Mouse (Mus musculus) cerebellum, postnatal 14 days (tissue): Measurements from ENCODE around the gene Hapln2.

Experiments used
- DNase-seq, 2 experiments: peaks; one replicate each; pipeline ENCODE4 v3.0.0; 2021; ENCODE audit warnings: mixed read lengths in 2 of 2

Gene Hapln2

GRCm38 (mm10) chr3:88002291-88002976 is 24.9 kb downstream of the Hapln2 start:
- peak; percentile 52 to 68 for DNase-seq

- DNase-seq = peak in 1 of 2 experiments; percentile 25
These were observed 26.4 kb downstream of the Hapln2 start for GRCm38 (mm10) chr3:88000816-88001595.

GRCm38 (mm10) chr3:88000181-88000580 is 27.2 kb downstream of the Hapln2 start, which contains the start of gene Bcan:
Bcan (minus strand) TSS chr3:88000230.
- DNase-seq = peak; percentile 39 to 59

- DNase-seq = peak in 1 of 2 experiments; percentile 29
These were observed 28.0 kb downstream of the Hapln2 start for GRCm38 (mm10) chr3:87999243-87999895.

- DNase-seq = peak; percentile 36 to 61
These were observed 28.6 kb downstream of the Hapln2 start for GRCm38 (mm10) chr3:87998747-87999146.

- peak; percentile 28 to 43 for DNase-seq
These were observed 30.3 kb downstream of the Hapln2 start for GRCm38 (mm10) chr3:87996971-87997614.

GRCm38 (mm10) chr3:87996401-87996800 is 31.0 kb downstream of the Hapln2 start:
- no peak for DNase-seq

GRCm38 (mm10) chr3:87995331-87995730 is 32.1 kb downstream of the Hapln2 start:
- no peak for DNase-seq

GRCm38 (mm10) chr3:87993436-87993835 is 33.9 kb downstream of the Hapln2 start:
- no peak for DNase-seq

GRCm38 (mm10) chr3:87989935-87990334 is 37.4 kb downstream of the Hapln2 start:
- no peak for DNase-seq

GRCm38 (mm10) chr3:87988068-87988467 is 39.3 kb downstream of the Hapln2 start:
- DNase-seq = peak; percentile 71 to 74

GRCm38 (mm10) chr3:87987633-87988032 is 39.8 kb downstream of the Hapln2 start:
- DNase-seq = peak; percentile 54 to 65

- peak; percentile 96 to 100 for DNase-seq
These were observed 40.5 kb downstream of the Hapln2 start for GRCm38 (mm10) chr3:87986868-87987267.

GRCm38 (mm10) chr3:87985505-87986320 is 41.7 kb downstream of the Hapln2 start:
- peak; percentile 59 to 64 for DNase-seq

- no peak for DNase-seq
These were observed 43.3 kb downstream of the Hapln2 start for GRCm38 (mm10) chr3:87984094-87984493.

- DNase-seq = no peak
These were observed 43.8 kb downstream of the Hapln2 start for GRCm38 (mm10) chr3:87983627-87984026.

- no peak for DNase-seq
These were observed 44.4 kb downstream of the Hapln2 start for GRCm38 (mm10) chr3:87982836-87983601.

GRCm38 (mm10) chr3:87981894-87982835 is 45.2 kb downstream of the Hapln2 start:
- no peak for DNase-seq

GRCm38 (mm10) chr3:87981214-87981760 is 46.1 kb downstream of the Hapln2 start:
- DNase-seq = no peak

GRCm38 (mm10) chr3:87980728-87981127 is 46.7 kb downstream of the Hapln2 start:
- no peak for DNase-seq
